Mouse (Mus musculus): ENCODE results near the gene Col27a1. TPM values are rescaled to one million over a fixed set of nuclear protein-coding genes. Genes with fewer than 3 reads are reported as not detected.

Col27a1 gene
- polyA plus RNA-seq, 1 experiment from 2014 or later = 0.04 TPM

DNA sequence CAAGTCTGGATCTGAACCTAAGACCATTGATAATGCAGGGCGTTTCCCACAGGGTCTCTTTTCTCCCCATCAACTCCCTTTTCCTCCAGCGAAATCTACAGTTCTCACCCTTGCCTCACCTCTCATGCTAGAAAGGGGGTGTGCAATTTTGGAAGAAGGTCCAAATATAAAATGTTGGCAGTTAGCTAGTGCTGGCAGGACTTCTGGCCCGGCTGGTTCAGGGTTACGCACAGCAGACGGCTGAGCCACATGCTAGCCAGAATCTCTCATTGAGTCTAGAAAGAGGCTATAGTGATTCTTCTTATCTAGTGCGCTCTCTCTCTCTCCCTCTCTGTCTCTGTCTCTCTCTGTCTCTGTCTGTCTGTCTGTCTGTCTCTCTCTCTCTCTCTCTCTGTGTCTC lies 45.3 kb downstream of the Col27a1 start:
- H3K79me2 ChIP-seq (ENCODE audit: inconsistent target) = no peaks in the 10 kb centered on the region
- H3K36me3 ChIP-seq (ENCODE audit: inconsistent target) = no peaks in the 10 kb centered on the region
- WGBS (ENCODE audit: missing documents) = 97% methylated on average over 6 of the region's 6 CpGs
- H3K4me3 ChIP-seq (ENCODE audit: inconsistent target) = no peak overlapping the region
- no peak overlapping the region for H3K27ac ChIP-seq

DNA sequence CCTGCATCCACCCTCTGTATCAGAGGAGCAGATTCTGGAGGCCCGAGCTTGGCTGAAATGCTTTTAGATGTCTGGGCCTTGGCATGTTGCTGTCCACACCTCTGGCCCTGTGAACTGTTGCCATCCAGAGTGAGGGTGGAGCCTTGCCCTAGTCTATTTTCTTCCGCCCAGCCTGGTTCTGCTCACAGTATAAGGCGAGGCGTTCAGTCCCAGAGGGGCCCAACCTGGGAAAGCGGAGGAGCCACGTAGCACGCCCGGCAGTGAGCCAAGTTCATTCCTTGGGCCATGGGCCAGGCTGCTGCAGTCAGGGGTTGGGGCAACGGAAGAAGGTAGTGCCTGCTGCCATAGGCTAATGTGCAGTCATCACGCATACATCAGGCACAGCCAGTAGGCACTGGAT lies 46.7 kb downstream of the Col27a1 start:
- Histone ChIP-seq H3K27ac (no peak overlapping the region), H3K36me3 (ENCODE audit: inconsistent target) (no peaks in the 10 kb centered on the region), H3K4me3 (ENCODE audit: inconsistent target) (no peak overlapping the region), H3K79me2 (ENCODE audit: inconsistent target) (no peaks in the 10 kb centered on the region)
- 91% methylated on average over 6 of the region's 10 CpGs for WGBS (ENCODE audit: missing documents)

DNA sequence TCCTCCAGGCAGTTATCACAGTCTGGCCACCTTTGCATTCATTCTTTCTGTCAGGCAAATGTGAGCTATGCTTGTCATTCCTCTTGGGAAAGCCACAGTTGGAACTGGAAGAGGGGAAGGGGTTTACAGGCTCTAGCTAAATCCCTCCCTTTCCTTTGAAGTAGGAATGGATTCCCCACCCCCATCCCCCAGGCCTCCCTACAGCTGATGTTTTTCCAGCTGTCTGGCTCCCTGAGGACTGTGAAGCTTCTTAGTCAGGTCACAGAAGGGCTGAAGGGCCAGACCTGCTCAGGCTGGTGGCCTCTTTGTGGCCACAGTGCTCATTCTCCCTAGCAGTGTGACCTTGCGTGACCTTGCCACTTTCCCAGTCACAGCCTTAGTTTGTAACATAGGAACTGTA lies 49.1 kb downstream of the Col27a1 start:
- no peak overlapping the region for H3K27ac ChIP-seq
- 100% methylated on average over 1 of the region's 1 CpGs for WGBS (ENCODE audit: missing documents)
- no peaks in the 10 kb centered on the region for H3K79me2 ChIP-seq (ENCODE audit: inconsistent target)
- no peaks in the 10 kb centered on the region for H3K36me3 ChIP-seq (ENCODE audit: inconsistent target)
- no peak overlapping the region for H3K4me3 ChIP-seq (ENCODE audit: inconsistent target)

DNA sequence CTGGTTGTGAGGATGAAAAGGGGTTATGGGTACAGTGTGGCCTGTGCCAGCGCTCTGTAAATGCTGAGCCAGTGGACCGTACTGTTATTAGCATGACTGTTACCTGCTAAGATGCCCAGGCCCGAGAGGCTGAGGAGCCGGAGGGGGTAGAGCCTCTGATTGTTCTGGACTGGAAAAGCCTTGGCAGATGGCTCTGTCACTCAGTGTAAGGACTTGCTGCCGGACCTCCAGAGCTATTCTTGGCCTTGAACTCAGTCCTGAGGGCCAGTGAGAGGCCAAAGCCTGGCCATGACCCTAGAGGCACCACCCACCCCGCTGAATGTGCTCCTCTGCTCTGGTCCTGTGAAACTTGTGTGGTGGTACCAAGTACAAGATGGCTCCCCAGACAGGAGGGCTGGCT lies 52.5 kb downstream of the Col27a1 start:
- Histone ChIP-seq H3K4me3 (ENCODE audit: inconsistent target) (no peak overlapping the region), H3K79me2 (ENCODE audit: inconsistent target) (no peaks in the 10 kb centered on the region), H3K27ac (no peak overlapping the region), H3K36me3 (ENCODE audit: inconsistent target) (no peaks in the 10 kb centered on the region)
- 88% methylated on average over 6 of the region's 6 CpGs for WGBS (ENCODE audit: missing documents)

DNA sequence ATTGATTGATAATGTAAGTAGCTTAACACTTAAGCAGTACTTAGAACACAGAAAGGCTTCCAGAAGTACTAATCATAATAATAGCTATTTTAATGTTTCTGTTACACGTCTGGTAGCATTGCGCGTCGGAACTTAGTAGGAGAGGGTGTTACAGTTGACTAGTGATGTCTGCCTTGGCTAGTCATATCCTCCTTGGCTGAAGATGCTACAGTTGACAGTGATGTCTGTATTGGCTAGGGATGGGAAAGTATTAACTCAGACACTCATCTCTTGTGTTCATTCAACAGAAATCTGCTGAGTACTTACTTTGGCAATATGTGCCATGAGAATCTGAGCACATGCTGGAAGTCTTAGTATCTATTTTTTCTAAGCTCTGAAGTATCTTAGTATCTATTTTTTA lies 53.3 kb downstream of the Col27a1 start:
- WGBS (ENCODE audit: missing documents) = 98% methylated on average over 4 of the region's 4 CpGs
- H3K79me2 ChIP-seq (ENCODE audit: inconsistent target) = no peaks in the 10 kb centered on the region

DNA sequence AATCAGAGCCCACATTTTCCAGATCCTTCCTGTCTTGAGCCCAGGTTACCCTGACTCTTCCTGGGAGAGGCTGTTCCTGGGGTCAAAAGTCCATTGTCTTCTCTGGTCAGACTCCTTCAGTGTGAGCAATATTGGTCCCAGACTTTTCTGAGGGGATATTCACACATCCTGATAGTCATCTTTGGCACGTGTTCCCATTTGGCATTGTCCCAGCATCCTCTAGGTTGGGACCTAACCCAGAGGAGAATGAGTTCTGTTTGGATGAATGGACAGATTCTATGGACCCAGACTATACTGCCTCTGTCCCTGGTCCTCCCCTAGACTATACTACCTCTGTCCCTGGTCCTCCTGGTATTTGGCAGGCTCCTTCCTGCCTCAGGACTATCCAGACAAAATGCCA lies 53.8 kb downstream of the Col27a1 start:
- Histone ChIP-seq H3K27ac (no peak overlapping the region), H3K4me3 (ENCODE audit: inconsistent target) (no peak overlapping the region), H3K79me2 (ENCODE audit: inconsistent target) (no peaks in the 10 kb centered on the region), H3K36me3 (ENCODE audit: inconsistent target) (no peaks in the 10 kb centered on the region)
- 91% methylated on average over 1 of the region's 1 CpGs for WGBS (ENCODE audit: missing documents)

More for the DNA sequence above, 53.3 kb downstream of the Col27a1 start:
- Histone ChIP-seq H3K27ac (no peak overlapping the region), H3K4me3 (ENCODE audit: inconsistent target) (no peak overlapping the region), H3K36me3 (ENCODE audit: inconsistent target) (no peaks in the 10 kb centered on the region)

DNA sequence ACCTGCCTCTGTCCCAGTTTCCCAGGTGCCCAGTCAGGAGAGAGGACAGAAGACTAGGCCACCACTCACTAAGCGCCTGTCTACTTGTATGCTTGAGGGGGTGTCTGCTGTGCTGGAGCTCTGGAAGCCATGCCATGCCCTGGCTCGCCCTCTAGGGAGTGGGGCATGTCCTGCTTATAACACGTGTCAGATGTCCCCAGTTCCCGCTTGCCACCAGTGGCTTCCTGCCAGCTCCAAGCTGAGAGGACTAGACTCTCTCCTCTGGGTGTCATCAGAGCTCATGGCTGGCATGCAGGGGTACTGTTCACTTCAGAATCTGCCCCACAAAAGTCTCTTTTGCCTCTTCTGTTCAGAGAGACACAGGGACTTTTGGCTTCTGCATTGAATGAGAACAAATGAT lies 55.0 kb downstream of the Col27a1 start:
- 66% methylated on average over 4 of the region's 4 CpGs for WGBS (ENCODE audit: missing documents)

DNA sequence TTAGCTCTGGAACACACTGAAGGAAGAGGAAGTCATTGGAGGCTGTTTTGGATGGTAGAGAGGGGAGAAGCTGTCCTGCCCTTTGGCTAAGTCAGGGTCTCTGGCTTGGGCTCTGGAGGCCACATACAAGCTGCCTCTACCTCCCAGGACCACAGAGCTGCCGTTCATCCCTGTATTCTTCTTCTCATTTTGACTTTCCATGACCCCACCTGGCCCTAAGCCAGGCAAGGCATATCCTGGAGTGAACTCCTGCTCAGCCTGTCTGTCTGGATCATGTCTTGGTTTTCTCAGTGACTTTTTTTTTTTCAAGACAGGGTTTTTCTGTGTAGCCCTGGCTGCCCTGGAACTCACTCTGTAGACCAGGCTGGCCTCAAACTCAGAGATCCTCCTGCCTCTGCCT lies 60.7 kb downstream of the Col27a1 start:
- H3K36me3 ChIP-seq (ENCODE audit: inconsistent target) = no peaks in the 10 kb centered on the region
- no peak overlapping the region for H3K4me3 ChIP-seq (ENCODE audit: inconsistent target)
- no peak overlapping the region for H3K27ac ChIP-seq
- H3K79me2 ChIP-seq (ENCODE audit: inconsistent target) = no peaks in the 10 kb centered on the region
- 91% methylated on average over 1 of the region's 1 CpGs for WGBS (ENCODE audit: missing documents)

More for the DNA sequence above, 55.0 kb downstream of the Col27a1 start:
- Histone ChIP-seq H3K79me2 (ENCODE audit: inconsistent target) (no peaks in the 10 kb centered on the region), H3K4me3 (ENCODE audit: inconsistent target) (no peak overlapping the region), H3K36me3 (ENCODE audit: inconsistent target) (no peaks in the 10 kb centered on the region), H3K27ac (no peak overlapping the region)

DNA sequence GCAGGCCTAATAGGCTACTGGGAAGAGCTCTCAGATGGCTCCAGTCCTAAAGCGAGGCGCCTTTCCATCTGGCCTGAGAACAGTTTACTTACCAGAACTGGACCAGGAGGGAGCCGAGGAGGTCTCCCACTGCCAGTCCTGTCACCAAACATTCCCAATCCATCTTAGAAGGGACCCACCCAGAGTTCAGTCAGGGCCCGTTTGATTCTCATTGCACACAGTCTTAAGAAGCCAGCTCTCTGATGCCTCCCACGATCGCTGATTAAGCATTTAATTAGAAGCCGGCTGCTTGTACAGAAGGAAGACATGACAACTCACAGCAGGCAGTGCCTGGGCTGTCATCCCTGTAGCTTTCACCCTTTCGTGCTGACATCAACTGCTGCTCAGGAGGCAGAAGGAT lies 61.4 kb downstream of the Col27a1 start:
- H3K4me3 ChIP-seq (ENCODE audit: inconsistent target) = no peak overlapping the region
- WGBS (ENCODE audit: missing documents) = 87% methylated on average over 8 of the region's 8 CpGs
- no peak overlapping the region for H3K27ac ChIP-seq
- H3K79me2 ChIP-seq (ENCODE audit: inconsistent target) = no peaks in the 10 kb centered on the region
- no peaks in the 10 kb centered on the region for H3K36me3 ChIP-seq (ENCODE audit: inconsistent target)

DNA sequence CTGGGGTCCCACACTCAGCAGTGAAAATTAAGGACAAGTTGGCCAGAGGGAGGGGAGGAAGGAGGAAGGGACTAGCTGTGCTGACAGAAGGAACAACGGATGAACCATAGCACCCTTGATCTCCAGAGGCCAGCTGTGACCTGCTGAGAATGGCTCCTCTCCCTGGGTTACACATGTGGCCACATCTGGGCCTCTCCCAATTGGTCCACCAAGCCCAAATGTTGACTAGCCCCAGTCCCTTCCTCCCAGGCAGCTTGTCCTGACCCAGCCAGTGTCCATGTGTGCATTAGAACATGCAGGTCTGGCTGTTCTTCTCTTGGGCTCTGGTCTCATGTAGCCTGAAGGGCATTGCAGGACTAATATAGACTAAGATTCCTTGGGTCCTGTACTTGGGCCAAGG lies 62.8 kb downstream of the Col27a1 start:
- WGBS (ENCODE audit: missing documents) = 82% methylated on average over 1 of the region's 1 CpGs
- Histone ChIP-seq H3K4me3 (ENCODE audit: inconsistent target) (no peak overlapping the region), H3K27ac (no peak overlapping the region), H3K36me3 (ENCODE audit: inconsistent target) (no peaks in the 10 kb centered on the region), H3K79me2 (ENCODE audit: inconsistent target) (no peaks in the 10 kb centered on the region)

DNA sequence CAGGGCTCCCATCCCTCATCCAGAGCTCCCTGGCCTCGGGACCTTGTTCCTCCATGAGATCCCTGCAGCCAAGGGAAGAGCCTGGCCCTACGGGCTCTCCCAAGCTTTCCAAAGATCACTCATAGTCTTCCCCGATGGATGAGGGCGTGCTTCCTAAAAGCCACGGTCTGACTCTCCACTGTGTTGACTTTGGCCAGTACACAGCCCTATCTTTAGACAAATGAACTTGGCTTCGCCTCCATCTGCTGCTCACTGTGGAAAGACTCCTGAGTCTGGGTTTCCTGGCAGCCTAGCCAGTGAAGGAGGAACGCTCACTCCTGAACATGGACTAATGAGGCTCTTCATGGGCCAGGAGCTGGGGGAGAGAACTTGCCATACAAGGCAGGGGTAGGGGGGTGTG lies 65.0 kb downstream of the Col27a1 start:
- H3K27ac ChIP-seq = no peak overlapping the region
- H3K79me2 ChIP-seq (ENCODE audit: inconsistent target) = no peaks in the 10 kb centered on the region
- WGBS (ENCODE audit: missing documents) = 91% methylated on average over 7 of the region's 7 CpGs
- H3K36me3 ChIP-seq (ENCODE audit: inconsistent target) = no peaks in the 10 kb centered on the region
- H3K4me3 ChIP-seq (ENCODE audit: inconsistent target) = no peak overlapping the region

DNA sequence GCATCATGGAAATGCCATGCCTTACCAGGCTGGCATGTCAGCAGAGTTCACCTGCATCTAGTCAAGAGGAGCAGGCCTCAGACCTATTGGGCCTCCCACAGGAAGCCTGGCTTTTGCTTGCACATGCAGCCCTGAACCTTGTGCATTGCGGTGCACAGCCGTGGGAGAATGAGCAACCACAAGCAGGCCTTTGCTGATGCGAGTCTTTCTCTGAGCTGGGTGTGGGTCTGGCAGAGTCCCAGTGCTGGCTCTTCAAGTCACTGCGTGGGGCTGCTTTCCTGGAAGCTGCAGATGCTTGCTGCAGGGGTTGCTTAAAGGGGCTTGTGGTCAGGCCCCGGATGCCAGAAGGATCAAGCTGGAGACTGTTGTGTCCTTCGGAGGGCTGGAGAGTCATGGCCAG lies 67.9 kb downstream of the Col27a1 start:
- 16% methylated on average over 6 of the region's 6 CpGs for WGBS (ENCODE audit: missing documents)
- no peaks in the 10 kb centered on the region for H3K36me3 ChIP-seq (ENCODE audit: inconsistent target)
- no peak overlapping the region for H3K4me3 ChIP-seq (ENCODE audit: inconsistent target)
- H3K79me2 ChIP-seq (ENCODE audit: inconsistent target) = no peaks in the 10 kb centered on the region
- no peak overlapping the region for H3K27ac ChIP-seq

DNA sequence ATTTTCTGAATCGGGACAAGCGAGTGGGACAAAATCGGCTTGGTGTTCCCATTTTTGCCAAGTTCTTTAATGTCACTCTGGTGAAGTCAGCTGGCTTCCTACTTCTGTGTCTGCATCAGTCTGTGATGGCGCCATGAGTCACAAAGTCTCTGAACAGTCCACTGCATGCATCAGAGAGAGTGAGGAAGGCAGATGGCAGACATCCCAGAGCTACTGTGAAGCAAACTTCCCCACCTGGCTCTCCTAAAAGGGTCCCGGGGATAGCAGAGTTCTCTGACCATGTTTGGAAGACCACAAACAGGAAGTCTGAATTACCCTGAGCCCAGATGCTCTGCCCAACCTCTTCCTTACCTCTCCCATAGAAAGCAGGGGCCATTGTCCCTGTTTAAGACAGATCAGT lies 69.5 kb downstream of the Col27a1 start:
- Histone ChIP-seq H3K4me3 (ENCODE audit: inconsistent target) (no peak overlapping the region), H3K36me3 (ENCODE audit: inconsistent target) (no peaks in the 10 kb centered on the region), H3K27ac (no peak overlapping the region), H3K79me2 (ENCODE audit: inconsistent target) (no peaks in the 10 kb centered on the region)
- WGBS (ENCODE audit: missing documents) = 53% methylated on average over 5 of the region's 5 CpGs

DNA sequence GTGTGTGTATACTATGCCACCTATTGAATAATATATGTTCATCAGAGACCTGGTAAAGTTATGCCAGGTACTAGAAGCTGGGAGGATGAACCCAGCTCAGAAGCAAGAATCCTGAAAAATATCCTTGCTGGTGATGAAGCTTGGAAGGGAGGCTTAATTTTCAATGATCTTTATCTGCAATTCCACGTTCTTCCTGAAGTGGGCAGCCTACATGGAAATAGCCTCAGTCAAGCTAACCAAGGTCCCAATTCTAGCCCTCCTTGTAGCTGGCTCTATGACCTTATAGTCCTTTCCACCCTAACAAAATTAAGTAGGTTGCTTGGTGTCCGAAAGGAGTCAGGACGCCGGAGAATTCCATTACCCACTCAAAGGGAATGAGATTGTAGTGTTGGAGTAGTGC lies 72.2 kb downstream of the Col27a1 start:
- no peaks in the 10 kb centered on the region for H3K79me2 ChIP-seq (ENCODE audit: inconsistent target)
- H3K4me3 ChIP-seq (ENCODE audit: inconsistent target) = no peak overlapping the region
- 83% methylated on average over 4 of the region's 4 CpGs for WGBS (ENCODE audit: missing documents)
- H3K27ac ChIP-seq = no peak overlapping the region
- H3K36me3 ChIP-seq (ENCODE audit: inconsistent target) = no peaks in the 10 kb centered on the region

DNA sequence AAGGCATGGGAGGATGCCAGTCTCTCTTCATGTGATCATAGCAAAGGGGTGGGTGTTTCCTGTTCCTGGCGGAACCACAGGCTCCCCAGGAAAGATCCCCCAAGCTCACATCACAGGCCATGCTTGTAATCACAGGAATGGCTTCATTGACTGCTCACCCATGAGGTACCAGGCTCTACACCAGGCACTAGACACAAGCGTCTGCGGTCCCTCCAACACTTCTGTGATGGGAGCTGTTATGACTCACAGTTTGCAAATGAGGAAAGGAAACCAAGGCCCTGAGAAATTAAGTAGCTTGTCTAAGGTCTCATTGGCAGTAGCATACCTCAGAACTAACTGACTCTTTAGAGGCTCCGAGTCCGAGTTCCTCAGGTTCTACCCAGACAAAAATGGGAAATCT lies 74.7 kb downstream of the Col27a1 start:
- Histone ChIP-seq H3K4me3 (ENCODE audit: inconsistent target) (no peak overlapping the region), H3K27ac (no peak overlapping the region), H3K79me2 (ENCODE audit: inconsistent target) (no peaks in the 10 kb centered on the region), H3K36me3 (ENCODE audit: inconsistent target) (no peaks in the 10 kb centered on the region)
- WGBS (ENCODE audit: missing documents) = 20% methylated on average over 5 of the region's 5 CpGs

DNA sequence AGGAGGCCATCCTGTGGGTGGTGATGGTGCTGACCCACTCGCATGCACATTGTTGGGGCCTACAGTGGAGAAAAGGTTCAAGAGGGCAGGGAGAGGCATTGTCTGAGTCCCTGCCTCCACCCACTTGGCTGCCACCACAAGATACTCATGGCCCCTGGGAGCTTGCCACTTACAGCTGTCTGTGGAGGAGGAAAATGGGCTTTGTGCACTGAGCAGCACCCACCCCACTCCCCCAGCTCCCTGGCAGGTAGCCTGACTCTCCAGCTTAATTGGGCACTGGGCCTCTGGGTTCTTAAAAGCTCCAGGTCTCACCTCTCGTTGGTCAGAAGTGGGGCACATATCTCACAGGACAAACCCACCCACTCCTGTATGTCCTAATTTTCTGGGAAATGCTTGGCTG lies 76.3 kb downstream of the Col27a1 start:
- WGBS (ENCODE audit: missing documents) = 77% methylated on average over 2 of the region's 2 CpGs
- Histone ChIP-seq H3K36me3 (ENCODE audit: inconsistent target) (no peaks in the 10 kb centered on the region), H3K4me3 (ENCODE audit: inconsistent target) (no peak overlapping the region), H3K79me2 (ENCODE audit: inconsistent target) (no peaks in the 10 kb centered on the region), H3K27ac (no peak overlapping the region)
